Mouse (Mus musculus) embryonic stem cell, embryonic (primary cell): ENCODE data around the gene Pou4f1.

Experiments
- CTCF ChIA-PET, 4 experiments: fragments of 300-600 bp in 2 of 4; fragments of 350-600 bp in 2 of 4; sonication (Branson Sonifier 250); formaldehyde crosslinking; loops; one replicate each; lab custom pipeline; 2022; ENCODE audit warnings: inconsistent platforms in 2 of 4; lab: Charles Lee
- POLR2A ChIA-PET, 4 experiments: fragments of 300-600 bp in 2 of 4; fragments of 350-600 bp in 2 of 4; sonication (Branson Sonifier 250); formaldehyde crosslinking; loops; one replicate each; lab custom pipeline; 2022; ENCODE audit warnings: antibody characterized with exemption in 4 of 4, inconsistent platforms in 1 of 4; lab: Charles Lee

Gene Pou4f1

GRCm38 (mm10) chr14:104467966-104468622 lies at the start of gene Pou4f1:
Pou4f1 (minus strand) TSS chr14:104467999.
- CTCF ChIA-PET, result interaction anchor here in 1 of 4 experiments (0.7 kb wide), 1 partner anchor 73 kb away, joined by 6 read pairs; no protein-coding TSS in a partner anchor
- POLR2A ChIA-PET, result interaction anchor here in 3 of 4 experiments (1.4 to 1.5 kb wide), 4 partner anchors 11 to 55 kb away, joined by 3 to 4 read pairs (median 4); partner anchors contain the start of gene Rnf219 (in 2 of the 3)

- POLR2A ChIA-PET, result no interaction called here
- CTCF ChIA-PET, result interaction anchor here in 1 of 4 experiments (0.6 kb wide), 1 partner anchor 721 kb away, joined by 4 read pairs; no protein-coding TSS in a partner anchor
These were observed 43.9 kb upstream of the Pou4f1 start for GRCm38 (mm10) chr14:104511664-104512063.

- ChIA-PET CTCF (interaction anchor here in 1 of 4 experiments (0.6 kb wide), 1 partner anchor 782 kb away, joined by 4 read pairs; no protein-coding TSS in a partner anchor), POLR2A (interaction anchor here in 2 of 4 experiments (1.0 to 1.4 kb wide), 5 partner anchors 10 to 32 kb away, joined by 3 to 4 read pairs (median 4); partner anchors contain the start of gene Rnf219 (in 1 of the 2))
These were observed 35.0 kb upstream of the Pou4f1 start for GRCm38 (mm10) chr14:104502761-104503160.

GRCm38 (mm10) chr14:104479751-104480150 lies 12.0 kb upstream of the Pou4f1 start:
- ChIA-PET POLR2A (no interaction called here), CTCF (no interaction called here)

- POLR2A ChIA-PET, result no interaction called here
- CTCF ChIA-PET, result no interaction called here
These were observed 10.8 kb upstream of the Pou4f1 start for GRCm38 (mm10) chr14:104478593-104478992.

DNA sequence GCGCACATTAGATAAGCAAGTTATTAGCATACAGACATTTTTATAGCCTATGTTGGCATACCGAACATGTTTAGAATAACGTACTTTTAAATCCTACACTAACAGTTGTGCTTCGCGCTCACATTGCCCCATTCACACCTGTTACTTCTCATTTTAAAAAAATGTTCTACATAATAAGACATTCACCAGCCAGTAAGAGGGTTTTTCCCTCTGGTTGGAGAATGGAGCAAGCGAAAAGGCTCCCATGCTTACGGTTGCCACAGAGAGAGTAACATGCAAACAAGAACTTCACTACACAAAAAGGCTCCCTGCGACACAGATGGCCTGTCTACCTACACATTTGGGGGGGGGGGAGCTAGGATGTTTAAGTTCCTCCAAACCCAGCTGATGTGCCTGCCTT lies 9.8 kb upstream of the Pou4f1 start:
- ChIA-PET POLR2A (no interaction called here), CTCF (interaction anchor here in 1 of 4 experiments (0.7 kb wide), 1 partner anchor 316 kb away, joined by 4 read pairs; no protein-coding TSS in a partner anchor)

- CTCF ChIA-PET, result no interaction called here
These were observed 7.6 kb upstream of the Pou4f1 start for GRCm38 (mm10) chr14:104475438-104475837.

DNA sequence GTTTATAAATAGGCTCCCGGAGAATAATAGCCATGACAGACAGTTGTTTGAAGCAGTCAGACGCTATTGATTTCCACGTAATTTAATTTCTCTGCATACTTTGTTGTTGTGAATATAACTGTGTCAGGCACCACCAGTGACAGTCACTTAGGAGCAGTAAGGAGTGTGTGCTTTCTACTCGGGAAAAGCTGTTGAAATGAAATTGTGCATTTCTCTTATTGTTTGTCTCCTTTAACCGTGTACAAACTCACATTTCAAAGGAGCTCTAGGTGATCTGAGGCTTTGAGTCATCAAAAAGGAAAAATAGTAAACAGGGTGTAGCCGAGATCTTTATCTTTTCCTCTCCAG lies 798 bp upstream of the Pou4f1 start:
- CTCF ChIA-PET, result interaction anchor here in 1 of 4 experiments (0.7 kb wide), 1 partner anchor 73 kb away, joined by 6 read pairs; no protein-coding TSS in a partner anchor
- POLR2A ChIA-PET, result interaction anchor here (0.7 to 1.5 kb wide), 5 partner anchors 11 to 69 kb away, joined by 3 to 6 read pairs (median 4); partner anchors contain the start of gene Rnf219 (in 2 of the 4)

More at GRCm38 (mm10) chr14:104475438-104475837, 7.6 kb upstream of the Pou4f1 start:
- POLR2A ChIA-PET, result no interaction called here

- ChIA-PET POLR2A (interaction anchor here in 2 of 4 experiments (0.6 to 1.5 kb wide), 3 partner anchors 16 to 558 kb away, joined by 3 to 4 read pairs (median 3); partner anchors contain the start of gene Rnf219 (in 1 of the 2)), CTCF (no interaction called here)
These were observed 450 bp downstream of the Pou4f1 start for GRCm38 (mm10) chr14:104467133-104467965.

DNA sequence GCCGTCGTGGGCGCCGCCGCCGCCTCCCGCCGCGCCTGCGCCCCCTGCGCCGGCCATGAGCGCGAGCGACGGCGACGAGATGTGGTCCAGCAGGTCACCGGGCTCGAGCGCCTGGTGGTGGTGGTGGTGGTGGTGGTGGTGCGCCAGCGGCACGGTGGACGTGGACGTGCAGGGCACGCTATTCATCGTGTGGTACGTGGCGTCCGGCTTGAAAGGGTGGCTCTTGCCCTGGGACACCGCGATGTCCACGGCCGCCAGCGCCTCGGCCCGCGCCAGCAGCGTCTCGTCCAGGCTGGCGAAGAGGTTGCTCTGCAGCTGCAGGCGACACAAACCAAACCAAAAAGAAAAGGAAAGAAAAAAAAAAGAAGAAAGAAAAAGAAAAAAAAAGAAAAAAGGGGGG lies 1.2 kb downstream of the Pou4f1 start:
- ChIA-PET POLR2A (interaction anchor here in 2 of 4 experiments (0.6 to 1.2 kb wide), 2 partner anchors 10 to 55 kb away, joined by 4 to 7 read pairs; no protein-coding TSS in a partner anchor), CTCF (no interaction called here)

GRCm38 (mm10) chr14:104465483-104466235 lies 2.1 kb downstream of the Pou4f1 start:
- ChIA-PET CTCF (no interaction called here), POLR2A (interaction anchor here in 1 of 4 experiments (1.2 kb wide), 1 partner anchor 9 kb away, joined by 7 read pairs; no protein-coding TSS in a partner anchor)

DNA sequence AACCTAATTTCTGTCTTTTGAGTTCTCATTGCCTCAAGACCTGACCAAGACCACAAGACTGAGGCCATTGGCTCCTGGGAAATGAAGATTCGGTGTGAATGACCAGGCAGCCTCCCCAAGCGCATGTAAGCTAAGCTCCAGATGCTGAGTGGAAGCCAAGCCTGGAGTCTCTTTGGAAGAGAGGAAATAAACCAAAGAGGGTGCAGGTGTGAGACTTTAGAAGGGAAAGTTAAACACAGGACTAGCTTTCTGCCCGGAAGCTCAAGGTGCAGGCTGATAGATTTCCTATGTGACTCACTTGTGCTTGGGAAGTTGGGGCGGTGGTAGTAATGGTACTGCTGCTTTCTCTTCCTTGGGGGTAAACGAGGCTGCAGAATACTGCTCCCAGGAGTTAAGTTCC lies 3.0 kb downstream of the Pou4f1 start:
- ChIA-PET POLR2A (no interaction called here), CTCF (no interaction called here)

DNA sequence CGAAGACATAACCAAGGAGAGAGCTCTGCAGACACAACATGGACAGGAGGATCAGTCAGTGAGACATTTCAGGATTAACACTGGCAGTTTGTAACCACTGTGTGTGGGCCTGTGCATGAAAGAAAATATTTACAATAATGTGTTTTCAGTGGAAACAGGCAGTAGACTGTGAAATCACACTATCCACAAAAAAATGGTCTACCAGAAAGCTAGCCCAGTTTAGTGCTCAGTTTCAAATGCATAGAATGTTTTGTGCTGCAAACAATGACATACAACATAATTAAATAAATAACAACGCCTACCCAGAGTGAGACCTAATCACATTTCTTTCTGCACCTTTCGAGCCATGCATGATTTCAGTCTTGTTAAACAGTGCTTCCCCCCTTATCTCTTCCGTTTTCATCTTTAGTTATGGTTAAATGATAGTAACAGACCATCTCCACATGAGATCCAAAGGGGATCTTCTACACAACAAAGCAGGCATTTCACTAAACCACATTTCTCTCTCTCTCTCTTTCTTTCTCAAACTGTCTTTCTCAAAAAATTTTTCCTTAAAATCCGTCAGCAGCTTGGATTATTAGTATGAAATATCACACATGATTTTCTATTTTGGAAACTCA lies 4.1 kb downstream of the Pou4f1 start:
- CTCF ChIA-PET, result no interaction called here
- POLR2A ChIA-PET, result no interaction called here

DNA sequence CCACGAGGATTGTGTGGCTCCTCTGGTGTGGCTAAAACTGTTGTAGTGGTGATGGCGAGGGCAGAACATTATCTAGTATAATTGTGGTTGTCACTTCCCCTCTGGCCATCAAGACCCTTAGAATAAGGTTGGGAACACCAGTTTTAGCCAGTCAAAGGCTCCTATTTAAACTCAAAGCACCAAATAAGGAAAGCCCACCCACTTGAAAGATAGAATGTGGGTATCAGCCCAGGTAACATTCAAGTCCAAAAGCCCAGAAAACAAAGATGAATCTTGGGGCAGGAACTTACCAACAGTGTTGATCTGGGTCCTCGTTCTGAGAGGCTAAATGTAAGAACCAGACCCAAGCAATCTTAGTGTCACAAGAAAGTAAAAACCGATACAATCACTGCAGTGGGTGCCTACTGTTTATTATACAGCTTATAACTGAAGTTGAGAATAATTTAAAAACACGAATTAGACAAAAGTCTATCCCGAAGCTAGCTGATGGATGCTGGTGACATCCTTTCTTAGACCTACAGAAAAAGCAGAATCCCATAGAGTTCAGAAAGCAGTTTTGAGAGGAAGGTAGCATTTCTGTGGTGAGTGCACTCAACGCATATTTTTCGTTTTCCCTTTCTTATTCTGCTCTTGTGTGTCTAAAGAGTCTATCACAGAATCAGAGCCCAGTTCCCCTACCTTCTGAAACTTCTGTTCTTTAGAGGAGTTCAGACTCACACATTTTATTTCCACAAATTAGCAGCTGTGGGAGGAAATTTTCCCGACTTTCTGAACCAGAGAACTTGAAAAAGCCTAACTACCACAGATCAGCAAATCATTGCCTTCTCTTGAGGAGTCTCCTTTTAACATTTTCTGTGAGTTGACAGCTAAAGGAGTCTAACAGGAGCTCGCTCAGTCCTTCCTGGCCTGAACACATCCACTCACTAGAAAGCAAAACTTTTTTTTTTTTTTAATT lies 6.2 kb downstream of the Pou4f1 start:
- ChIA-PET POLR2A (no interaction called here), CTCF (no interaction called here)

- CTCF ChIA-PET, result interaction anchor here in 1 of 4 experiments (0.6 kb wide), 1 partner anchor 11 kb away, joined by 3 read pairs; no protein-coding TSS in a partner anchor
- POLR2A ChIA-PET, result interaction anchor here in 1 of 4 experiments (0.7 to 1.0 kb wide), 3 partner anchors 9 to 246 kb away, joined by 3 read pairs; no protein-coding TSS in a partner anchor
These were observed 7.2 kb downstream of the Pou4f1 start for GRCm38 (mm10) chr14:104460325-104461285.
